8 mouse cellular contexts compared by ENCODE assay signal in the genomic region with DNA sequence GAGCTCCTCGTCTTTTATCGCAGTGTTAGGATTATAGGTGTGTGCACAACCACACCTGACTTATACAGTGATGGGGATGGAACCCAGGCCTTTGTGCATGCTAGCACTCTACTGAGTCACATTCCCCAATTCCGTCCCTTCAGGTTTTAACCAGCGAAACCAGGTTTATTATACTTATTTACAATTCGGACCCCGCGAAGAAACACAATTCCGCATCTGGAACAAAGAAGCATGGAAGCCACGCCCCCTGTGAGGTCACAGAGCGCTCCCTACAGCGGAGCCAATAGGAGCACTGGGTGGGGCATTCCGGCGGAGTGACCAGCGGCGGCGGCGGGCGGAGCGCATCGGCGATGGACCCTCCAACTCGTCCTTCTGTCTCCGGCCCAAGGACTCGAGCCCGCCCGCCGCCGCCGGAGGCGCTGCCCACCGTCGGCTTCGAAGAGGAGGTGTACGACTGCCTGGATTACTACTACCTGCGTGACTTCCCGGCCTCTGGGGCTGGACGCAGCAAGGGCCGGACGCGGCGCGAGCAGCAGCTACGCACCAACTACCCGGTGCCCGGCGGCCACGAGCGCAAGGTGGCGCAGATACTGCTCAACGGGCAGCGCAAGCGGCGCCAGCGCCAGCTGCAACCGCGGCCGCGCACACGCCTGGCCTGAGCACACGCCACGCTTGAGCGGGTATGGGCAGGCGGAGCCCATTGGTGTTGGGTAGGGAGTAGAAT. TPM values are rescaled to one million over a fixed set of nuclear protein-coding genes. Genes with fewer than 3 reads are reported as not detected.
A peak's percentile ranks its signal among the peaks of the same experiment; 100 is the strongest.
DNase-seq lines count a peak whose midpoint lies in the region; ATAC-seq and TF ChIP-seq lines count a peak whose summit lies in the region.

TSS of gene Nupr1l (plus strand) at position 299 of the 724 bp plus-strand sequence.

- no peaks in the 10 kb centered on the region for H3K9me3 ChIP-seq in hindbrain, postnatal 0 days (ENCODE audit: low read length)

- DNase-seq in adipocyte (ENCODE audit: low spot score): peak; percentile 75
- DNase-seq in gastrocnemius, adult 8-10 months (ENCODE audit: low spot score in 2 of 2): peak; percentile 69 to 77
- DNase-seq in hindbrain, postnatal 0 days (ENCODE audit: low spot score): peak; percentile 96
- DNase-seq in left cerebral cortex, adult 18-20 months (ENCODE audit: low spot score in 2 of 2): peak; percentile 90 to 91
- DNase-seq in lung, postnatal 4 days: peak; percentile 91 to 93
- DNase-seq in retina, postnatal 1 day: peak; percentile 95
- peak; percentile 88 for DNase-seq in thymus, postnatal 4 days

- H3K36me3 ChIP-seq in hindbrain, postnatal 0 days (ENCODE audit: insufficient read depth, low read length): no peaks in the 10 kb centered on the region; the same call in 1 of the 2 replicates

- no peaks in the 10 kb centered on the region for H3K27me3 ChIP-seq in hindbrain, postnatal 0 days (ENCODE audit: insufficient read depth, low read length)

- TF ChIP-seq CTCF in cortical plate, adult 2 months (IDR thresholded peaks at IDR 0.05; ENCODE audit: extremely low read depth, insufficient read depth, low read length): no peak
- TF ChIP-seq CTCF in hindbrain, postnatal 0 days (IDR thresholded peaks at IDR 0.05; ENCODE audit: low read depth): peak; percentile 58

- no peaks in the 10 kb centered on the region for H3K4me1 ChIP-seq in cortical plate, adult 2 months (ENCODE audit: control insufficient read depth, insufficient read depth, low read length)
- H3K4me1 ChIP-seq in hindbrain, postnatal 0 days (ENCODE audit: insufficient read depth, low read length): peaks cover 5% of the 10 kb centered on the region; the same call in 1 of the 2 replicates

- peak within 1 kb of the TSS; percentile 78 for H3K4me3 ChIP-seq in cortical plate, adult 2 months (ENCODE audit: insufficient read depth, low read length)
- H3K4me3 ChIP-seq in hindbrain, postnatal 0 days (ENCODE audit: low read length): peak within 1 kb of the TSS; percentile 61

- peak within 1 kb of the TSS; percentile 90 for H3K4me2 ChIP-seq in hindbrain, postnatal 0 days (ENCODE audit: low read depth, low read length)

- peak within 1 kb of the TSS; percentile 78 for H3K27ac ChIP-seq in cortical plate, adult 2 months (ENCODE audit: insufficient read depth, low read length)
- H3K27ac ChIP-seq in hindbrain, postnatal 0 days: peak within 1 kb of the TSS; percentile 94

- ATAC-seq in hindbrain, postnatal 0 days: peak; percentile 98

- H3K9ac ChIP-seq in hindbrain, postnatal 0 days (replicated peaks; ENCODE audit: low read length): peak within 1 kb of the TSS; percentile 70

- TF ChIP-seq POLR2A in cortical plate, adult 2 months (IDR thresholded peaks at IDR 0.05; ENCODE audit: extremely low read depth, insufficient read depth, low read length): peak; percentile 70

- under 1% methylated on average over 63 of the region's 63 CpGs for WGBS in hindbrain, postnatal 0 days

RNA-seq across cellular contexts. Expression of gene Nupr1l, which starts in this region (rescaled TPM):
- 4.2 and 5.1 TPM in 2 replicates for polyA plus RNA-seq in cortical plate, adult 2 months (2012; rRNA removed)
- total RNA-seq in gastrocnemius, adult 8-10 months (2022): under 1 TPM in 1 of 4 experiments, not detected in 3; 0.44 TPM
- 3.5 and 4.1 TPM in 2 replicates for total RNA-seq in hindbrain, postnatal 0 days (2014; rRNA removed)
- 6.0 and 6.1 TPM in 2 replicates for polyA plus RNA-seq in hindbrain, postnatal 0 days (2015; fragmentation: Nextera tagmentation; extraction: Ambion mirVana)
- 1 to 10 TPM; 1.9 to 2.3 TPM for total RNA-seq in left cerebral cortex, adult 18-20 months (2021)

Comparison
In these comparisons a context has a peak if more than half of its experiments do, and no peak if none do; other contexts are left out.
1. Peak in every context shown above with its lines: DNase-seq, ATAC-seq, H3K4me3 ChIP-seq and H3K27ac ChIP-seq.
2. Peak in DNase-seq in gastrocnemius, adult 8-10 months; RNA of the gene not detected or under 1 TPM.